Mouse (Mus musculus): ENCODE results near the gene Stk24. TPM values are rescaled to one million over a fixed set of nuclear protein-coding genes. Genes with fewer than 3 reads are reported as not detected.
A peak's percentile ranks its signal among the peaks of the same experiment; 100 is the strongest.

Stk24 gene
- polyA plus RNA-seq, 1 experiment: 8.5 TPM

- H3K36me3 ChIP-seq (ENCODE audit: control insufficient read depth, insufficient read depth, low read length): no peaks in the 10 kb centered on the region
- TF ChIP-seq CTCF (IDR thresholded peaks at IDR 0.05; ENCODE audit: control insufficient read depth, insufficient read depth, insufficient replicate concordance, low read depth, low read length) (no peak), POLR2A (IDR thresholded peaks at IDR 0.05; ENCODE audit: control insufficient read depth, low read depth, low read length) (no peak)
- H3K27me3 ChIP-seq (ENCODE audit: control insufficient read depth, insufficient read depth, low read length): no peaks in the 10 kb centered on the region
- no peak overlapping the region for H3K4me3 ChIP-seq (ENCODE audit: control insufficient read depth, low read depth, low read length)
- no peaks in the 10 kb centered on the region; the same call in 1 of the 2 replicates for H3K4me1 ChIP-seq (ENCODE audit: control insufficient read depth, insufficient read depth, low read length)
- no peak overlapping the region for H3K27ac ChIP-seq (ENCODE audit: control insufficient read depth, insufficient read depth, low read depth, low read length)
These were observed 39.8 kb downstream of the Stk24 start for GRCm38 (mm10) chr14:121339951-121340401.

- no peaks in the 10 kb centered on the region for H3K27me3 ChIP-seq (ENCODE audit: control insufficient read depth, insufficient read depth, low read length)
- H3K27ac ChIP-seq (ENCODE audit: control insufficient read depth, insufficient read depth, low read depth, low read length): no peak overlapping the region
- no peaks in the 10 kb centered on the region for H3K36me3 ChIP-seq (ENCODE audit: control insufficient read depth, insufficient read depth, low read length)
- H3K4me3 ChIP-seq (ENCODE audit: control insufficient read depth, low read depth, low read length): no peak overlapping the region
- TF ChIP-seq CTCF (IDR thresholded peaks at IDR 0.05; ENCODE audit: control insufficient read depth, insufficient read depth, insufficient replicate concordance, low read depth, low read length) (no peak), POLR2A (IDR thresholded peaks at IDR 0.05; ENCODE audit: control insufficient read depth, low read depth, low read length) (0 out of 2 replicates have a peak, but pooled peaks have one; percentile 14)
- no peaks in the 10 kb centered on the region; the same call in 1 of the 2 replicates for H3K4me1 ChIP-seq (ENCODE audit: control insufficient read depth, insufficient read depth, low read length)
These were observed 40.8 kb downstream of the Stk24 start for GRCm38 (mm10) chr14:121338819-121339573.

GRCm38 (mm10) chr14:121330090-121330408, 49.8 kb downstream of the Stk24 start:
- Histone ChIP-seq H3K4me3 (ENCODE audit: control insufficient read depth, low read depth, low read length) (no peak overlapping the region), H3K27ac (ENCODE audit: control insufficient read depth, insufficient read depth, low read depth, low read length) (no peak overlapping the region), H3K4me1 (ENCODE audit: control insufficient read depth, insufficient read depth, low read length) (no peaks in the 10 kb centered on the region), H3K27me3 (ENCODE audit: control insufficient read depth, insufficient read depth, low read length) (no peaks in the 10 kb centered on the region), H3K36me3 (ENCODE audit: control insufficient read depth, insufficient read depth, low read length) (no peaks in the 10 kb centered on the region)
- TF ChIP-seq CTCF (IDR thresholded peaks at IDR 0.05; ENCODE audit: control insufficient read depth, insufficient read depth, insufficient replicate concordance, low read depth, low read length) (no peak), POLR2A (IDR thresholded peaks at IDR 0.05; ENCODE audit: control insufficient read depth, low read depth, low read length) (no peak)

GRCm38 (mm10) chr14:121329401-121330089, 50.3 kb downstream of the Stk24 start:
- H3K27me3 ChIP-seq (ENCODE audit: control insufficient read depth, insufficient read depth, low read length): no peaks in the 10 kb centered on the region
- no peaks in the 10 kb centered on the region for H3K4me1 ChIP-seq (ENCODE audit: control insufficient read depth, insufficient read depth, low read length)
- no peak for TF ChIP-seq CTCF (IDR thresholded peaks at IDR 0.05; ENCODE audit: control insufficient read depth, insufficient read depth, insufficient replicate concordance, low read depth, low read length)
- no peak for TF ChIP-seq POLR2A (IDR thresholded peaks at IDR 0.05; ENCODE audit: control insufficient read depth, low read depth, low read length)
- H3K27ac ChIP-seq (ENCODE audit: control insufficient read depth, insufficient read depth, low read depth, low read length): no peak overlapping the region
- H3K4me3 ChIP-seq (ENCODE audit: control insufficient read depth, low read depth, low read length): no peak overlapping the region
- H3K36me3 ChIP-seq (ENCODE audit: control insufficient read depth, insufficient read depth, low read length): no peaks in the 10 kb centered on the region

GRCm38 (mm10) chr14:121328878-121329277, 50.9 kb downstream of the Stk24 start:
- no peak overlapping the region for H3K4me3 ChIP-seq (ENCODE audit: control insufficient read depth, low read depth, low read length)
- TF ChIP-seq CTCF (IDR thresholded peaks at IDR 0.05; ENCODE audit: control insufficient read depth, insufficient read depth, insufficient replicate concordance, low read depth, low read length): no peak
- TF ChIP-seq POLR2A (IDR thresholded peaks at IDR 0.05; ENCODE audit: control insufficient read depth, low read depth, low read length): no peak
- no peak overlapping the region for H3K27ac ChIP-seq (ENCODE audit: control insufficient read depth, insufficient read depth, low read depth, low read length)
- no peaks in the 10 kb centered on the region for H3K27me3 ChIP-seq (ENCODE audit: control insufficient read depth, insufficient read depth, low read length)
- no peaks in the 10 kb centered on the region for H3K36me3 ChIP-seq (ENCODE audit: control insufficient read depth, insufficient read depth, low read length)
- no peaks in the 10 kb centered on the region for H3K4me1 ChIP-seq (ENCODE audit: control insufficient read depth, insufficient read depth, low read length)

GRCm38 (mm10) chr14:121326432-121326831, 53.4 kb downstream of the Stk24 start:
- H3K4me3 ChIP-seq (ENCODE audit: control insufficient read depth, low read depth, low read length): no peak overlapping the region
- H3K27me3 ChIP-seq (ENCODE audit: control insufficient read depth, insufficient read depth, low read length): no peaks in the 10 kb centered on the region
- H3K4me1 ChIP-seq (ENCODE audit: control insufficient read depth, insufficient read depth, low read length): peaks cover 6% of the 10 kb centered on the region
- no peak overlapping the region for H3K27ac ChIP-seq (ENCODE audit: control insufficient read depth, insufficient read depth, low read depth, low read length)
- H3K36me3 ChIP-seq (ENCODE audit: control insufficient read depth, insufficient read depth, low read length): no peaks in the 10 kb centered on the region
- TF ChIP-seq POLR2A (IDR thresholded peaks at IDR 0.05; ENCODE audit: control insufficient read depth, low read depth, low read length) (no peak), CTCF (IDR thresholded peaks at IDR 0.05; ENCODE audit: control insufficient read depth, insufficient read depth, insufficient replicate concordance, low read depth, low read length) (no peak)

- no peaks in the 10 kb centered on the region for H3K36me3 ChIP-seq (ENCODE audit: control insufficient read depth, insufficient read depth, low read length)
- H3K27ac ChIP-seq (ENCODE audit: control insufficient read depth, insufficient read depth, low read depth, low read length): no peak overlapping the region
- H3K4me3 ChIP-seq (ENCODE audit: control insufficient read depth, low read depth, low read length): no peak overlapping the region
- H3K4me1 ChIP-seq (ENCODE audit: control insufficient read depth, insufficient read depth, low read length): peaks cover 6% of the 10 kb centered on the region
- TF ChIP-seq CTCF (IDR thresholded peaks at IDR 0.05; ENCODE audit: control insufficient read depth, insufficient read depth, insufficient replicate concordance, low read depth, low read length) (no peak), POLR2A (IDR thresholded peaks at IDR 0.05; ENCODE audit: control insufficient read depth, low read depth, low read length) (no peak)
- no peaks in the 10 kb centered on the region for H3K27me3 ChIP-seq (ENCODE audit: control insufficient read depth, insufficient read depth, low read length)
These were observed 55.1 kb downstream of the Stk24 start for GRCm38 (mm10) chr14:121324521-121325330.

Data from testis, adult 2 months (tissue).